ENCODE assay signal across 15 mouse cellular contexts in genomic region chr10:111770027-111770426, GRCm38 (mm10).
DNase-seq lines count a peak whose midpoint lies in the region; ATAC-seq and TF ChIP-seq lines count a peak whose summit lies in the region.
"Had no signal": no experiment of that assay in that cellular context is flagged by ENCODE, and none has a peak within 500 bp of the region (broad histone marks: within the 10 kb centered on the region; RNA-seq: fewer than 3 reads in every experiment).

No protein-coding gene starts in this region.

- 48% methylated on average over 2 of the region's 2 CpGs for WGBS in intestine, postnatal 0 days
- WGBS in stomach, embryonic 14.5 days, result 44% methylated on average over 2 of the region's 2 CpGs
- WGBS in midbrain, embryonic 14.5 days, result 88% methylated on average over 2 of the region's 2 CpGs

- no peak for ATAC-seq in CD4-positive, CD25-positive, alpha-beta regulatory T cell, adult 4 months
- ATAC-seq in intestine, postnatal 0 days, result peak; percentile 45; the same call in 1 of the 2 replicates
- peak; percentile 85 for ATAC-seq in stomach, embryonic 14.5 days (ENCODE audit: insufficient number of reproducible peaks, insufficient read depth, low FRiP score, low read depth)
- no peak for ATAC-seq in midbrain, embryonic 14.5 days (ENCODE audit: low FRiP score, low TSS enrichment)
- ATAC-seq: Patski had no signal

- H3K9ac ChIP-seq in intestine, postnatal 0 days (ENCODE audit: low read depth, low read length), result no peak overlapping the region
- no peak overlapping the region for H3K9ac ChIP-seq in stomach, embryonic 14.5 days (replicated peaks; ENCODE audit: low read depth, low read length)
- no peak overlapping the region for H3K9ac ChIP-seq in midbrain, embryonic 14.5 days (replicated peaks; ENCODE audit: low read length)
- H3K9ac ChIP-seq: forebrain, embryonic 12.5 days; hindbrain, embryonic 13.5 days; liver, embryonic 15.5 days had no signal

- no peaks in the 10 kb centered on the region for H3K36me3 ChIP-seq in intestine, postnatal 0 days (ENCODE audit: control insufficient read depth, insufficient read depth)
- no peaks in the 10 kb centered on the region for H3K36me3 ChIP-seq in stomach, embryonic 14.5 days (ENCODE audit: control insufficient read depth, insufficient read depth, low read length)
- H3K36me3 ChIP-seq in midbrain, embryonic 14.5 days (ENCODE audit: control insufficient read depth, insufficient read depth, low read length), result no peaks in the 10 kb centered on the region
- H3K36me3 ChIP-seq: forebrain, embryonic 12.5 days; hindbrain, embryonic 13.5 days; liver, embryonic 15.5 days had no signal

- H3K9me3 ChIP-seq in intestine, postnatal 0 days (ENCODE audit: control insufficient read depth), result no peaks in the 10 kb centered on the region
- H3K9me3 ChIP-seq in stomach, embryonic 14.5 days (ENCODE audit: control insufficient read depth, low read depth, low read length), result no peaks in the 10 kb centered on the region
- no peaks in the 10 kb centered on the region for H3K9me3 ChIP-seq in midbrain, embryonic 14.5 days (ENCODE audit: control insufficient read depth, low read length)
- H3K9me3 ChIP-seq: forebrain, embryonic 12.5 days; hindbrain, embryonic 13.5 days; liver, embryonic 15.5 days had no signal

- H3K27me3 ChIP-seq in intestine, postnatal 0 days (replicated peaks; ENCODE audit: control insufficient read depth, insufficient read depth, low read length), result no peaks in the 10 kb centered on the region
- H3K27me3 ChIP-seq in stomach, embryonic 14.5 days (ENCODE audit: control insufficient read depth, insufficient read depth, low read length), result no peaks in the 10 kb centered on the region
- H3K27me3 ChIP-seq in midbrain, embryonic 14.5 days (ENCODE audit: control insufficient read depth, insufficient read depth, low read length), result no peaks in the 10 kb centered on the region
- H3K27me3 ChIP-seq: forebrain, embryonic 12.5 days; hindbrain, embryonic 13.5 days; liver, embryonic 15.5 days; Patski had no signal

- H3K4me3 ChIP-seq in intestine, postnatal 0 days (ENCODE audit: low read depth, low read length), result no peak overlapping the region
- H3K4me3 ChIP-seq in stomach, embryonic 14.5 days (ENCODE audit: low read depth, low read length), result no peak overlapping the region
- H3K4me3 ChIP-seq in midbrain, embryonic 14.5 days (replicated peaks; ENCODE audit: low read depth, low read length), result no peak overlapping the region
- H3K4me3 ChIP-seq: forebrain, embryonic 12.5 days; hindbrain, embryonic 13.5 days; liver, embryonic 15.5 days had no signal

- H3K4me1 ChIP-seq in intestine, postnatal 0 days (replicated peaks; ENCODE audit: control insufficient read depth, insufficient read depth, low read length), result no peaks in the 10 kb centered on the region
- H3K4me1 ChIP-seq in stomach, embryonic 14.5 days (ENCODE audit: control insufficient read depth, insufficient read depth, low read length), result no peaks in the 10 kb centered on the region
- H3K4me1 ChIP-seq in midbrain, embryonic 14.5 days (ENCODE audit: control insufficient read depth, insufficient read depth, low read length), result no peaks in the 10 kb centered on the region
- H3K4me1 ChIP-seq: forebrain, embryonic 12.5 days; hindbrain, embryonic 13.5 days; liver, embryonic 15.5 days had no signal

- no peak overlapping the region for H3K27ac ChIP-seq in intestine, postnatal 0 days (ENCODE audit: low read depth, low read length)
- H3K27ac ChIP-seq in stomach, embryonic 14.5 days (ENCODE audit: low read length), result peak overlapping the region; percentile 15; the same call in 1 of the 2 replicates
- no peak overlapping the region for H3K27ac ChIP-seq in midbrain, embryonic 14.5 days (replicated peaks; ENCODE audit: low read depth, low read length)
- H3K27ac ChIP-seq: forebrain, embryonic 12.5 days; hindbrain, embryonic 13.5 days; liver, embryonic 15.5 days had no signal

- DNase-seq in CD4-positive, CD25-positive, alpha-beta regulatory T cell, adult 2 months (ENCODE audit: low read depth, low spot score), result peak; percentile 11
- DNase-seq in lung, adult 18-20 months, result peak; percentile 29 to 31
- DNase-seq in lung, postnatal 4 days, result no peak
- no peak for DNase-seq in midbrain, embryonic 14.5 days
- DNase-seq in thymus, postnatal 14 days, result no peak
- DNase-seq: embryo, embryonic 11 days; gastrocnemius, postnatal 36 days; thymus, adult 2 months had no signal

- no peak overlapping the region for H3K4me2 ChIP-seq in intestine, postnatal 0 days (replicated peaks; ENCODE audit: low read depth)
- no peak overlapping the region for H3K4me2 ChIP-seq in stomach, embryonic 14.5 days (replicated peaks; ENCODE audit: low read depth, low read length)
- no peak overlapping the region for H3K4me2 ChIP-seq in midbrain, embryonic 14.5 days (ENCODE audit: low read length)
- H3K4me2 ChIP-seq: forebrain, embryonic 12.5 days; hindbrain, embryonic 13.5 days; liver, embryonic 15.5 days had no signal

- no peak for TF ChIP-seq CTCF in intestine, postnatal 0 days (IDR thresholded peaks at IDR 0.05; ENCODE audit: low read depth)

Comparison
In these comparisons a context has a peak if more than half of its experiments do, and no peak if none do; other contexts are left out.
1. DNase-seq: peak in CD4-positive, CD25-positive, alpha-beta regulatory T cell, adult 2 months (single experiment) and lung, adult 18-20 months (2 of 2); none in lung, postnatal 4 days (0 of 2), midbrain, embryonic 14.5 days (single experiment) and thymus, postnatal 14 days (single experiment).
2. ATAC-seq: peak in intestine, postnatal 0 days (single experiment) and stomach, embryonic 14.5 days (single experiment); none in CD4-positive, CD25-positive, alpha-beta regulatory T cell, adult 4 months (single experiment) and midbrain, embryonic 14.5 days (single experiment).